Mouse (Mus musculus): ENCODE measurements around the gene Fam181a. TPM values are rescaled to one million over a fixed set of nuclear protein-coding genes. Genes with fewer than 3 reads are reported as not detected.
A peak's percentile ranks its signal among the peaks of the same experiment; 100 is the strongest.

Gene Fam181a
- polyA plus RNA-seq (2015; fragmentation: Nextera tagmentation; extraction: Ambion mirVana): 0.34 TPM in 1 of 2 replicates, not detected in the other

DNA sequence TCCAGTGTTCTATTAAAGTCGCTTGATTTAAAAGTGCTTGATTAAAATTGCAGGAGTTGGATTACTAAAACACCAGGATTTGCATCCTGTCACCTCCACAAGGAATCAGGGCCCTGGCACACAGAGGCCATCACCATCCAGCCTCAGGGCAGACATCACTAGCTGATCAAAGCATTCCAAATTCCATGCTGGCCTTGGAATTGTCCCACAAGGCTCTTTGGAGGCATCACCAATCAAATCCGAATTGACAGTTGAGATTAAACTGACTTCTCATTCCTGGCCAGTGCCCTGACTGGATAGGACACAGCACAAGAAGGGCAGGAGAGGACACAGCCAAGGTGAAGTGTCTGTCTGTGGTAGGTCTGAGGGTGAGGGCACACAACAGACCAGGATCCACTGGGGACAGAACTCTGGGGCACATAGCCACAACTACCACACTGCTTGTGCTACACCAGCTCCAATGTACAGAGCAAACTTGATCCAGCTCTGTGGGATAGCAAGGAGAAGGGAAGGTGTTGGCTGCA is at the start of gene Fam181a:
TSS of gene Fam181a (plus strand) at position 232 of the 524 bp plus-strand sequence.
- WGBS: 67% methylated on average over 2 of the region's 2 CpGs
- Histone ChIP-seq H3K36me3 (no peaks in the 10 kb centered on the region), H3K27me3 (peaks cover 15% of the 10 kb centered on the region; the same call in 1 of the 2 replicates), H3K9me3 (no peaks in the 10 kb centered on the region), H3K27ac (no peak within 1 kb of the TSS), H3K4me2 (no peak within 1 kb of the TSS), H3K9ac (no peak within 1 kb of the TSS), H3K4me1 (peaks cover 8% of the 10 kb centered on the region; the same call in 1 of the 2 replicates), H3K4me3 (no peak within 1 kb of the TSS)
- ATAC-seq (ENCODE audit: borderline replicate concordance, extremely low read depth, low FRiP score, low TSS enrichment): no peak

DNA sequence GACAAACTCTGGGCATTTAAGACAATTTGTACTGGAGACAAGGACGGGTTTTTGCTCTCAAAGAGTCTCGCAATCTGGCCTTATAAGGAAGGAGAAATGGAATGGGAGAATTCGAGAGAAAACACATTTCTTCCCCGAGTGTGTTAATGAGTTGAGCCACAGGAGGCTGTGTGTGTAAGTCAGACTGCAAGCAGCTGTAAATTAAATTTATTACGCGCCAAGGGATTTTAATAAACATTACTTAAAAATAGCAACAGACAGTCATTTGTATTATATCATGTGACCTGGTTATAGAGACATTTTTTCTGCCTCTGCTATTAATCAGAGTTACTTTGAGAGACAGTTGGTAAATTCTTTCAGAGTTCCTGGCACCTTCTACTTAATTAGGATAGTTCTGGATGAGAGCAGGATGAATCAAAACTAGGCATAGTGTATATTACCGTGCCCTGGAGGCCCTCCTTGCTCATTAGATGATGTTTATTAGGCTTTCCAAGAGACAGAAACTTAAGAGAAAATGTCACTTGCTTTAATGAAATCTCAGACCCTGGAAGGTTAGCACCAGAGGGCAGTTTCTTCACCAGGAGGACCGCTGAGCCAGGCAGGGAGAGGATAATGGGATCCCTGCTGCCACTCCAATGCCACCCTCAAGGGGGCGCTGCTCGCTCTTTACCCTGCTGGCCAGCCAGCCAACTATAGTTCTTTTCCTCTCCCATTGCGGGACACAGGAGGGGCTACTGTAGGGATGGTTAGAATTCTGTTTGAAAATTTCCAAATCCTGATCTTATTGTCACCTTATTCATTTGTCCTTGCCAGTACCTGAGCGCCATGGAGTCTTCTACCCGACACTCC is 48.5 kb upstream of the Fam181a start:
- Histone ChIP-seq H3K27me3 (no peaks in the 10 kb centered on the region), H3K4me2 (no peak overlapping the region), H3K27ac (no peak overlapping the region), H3K4me3 (no peak overlapping the region), H3K4me1 (no peaks in the 10 kb centered on the region), H3K9me3 (no peaks in the 10 kb centered on the region), H3K9ac (no peak overlapping the region), H3K36me3 (no peaks in the 10 kb centered on the region)
- WGBS: 55% methylated on average over 13 of the region's 13 CpGs
- no peak for ATAC-seq (ENCODE audit: borderline replicate concordance, extremely low read depth, low FRiP score, low TSS enrichment)

DNA sequence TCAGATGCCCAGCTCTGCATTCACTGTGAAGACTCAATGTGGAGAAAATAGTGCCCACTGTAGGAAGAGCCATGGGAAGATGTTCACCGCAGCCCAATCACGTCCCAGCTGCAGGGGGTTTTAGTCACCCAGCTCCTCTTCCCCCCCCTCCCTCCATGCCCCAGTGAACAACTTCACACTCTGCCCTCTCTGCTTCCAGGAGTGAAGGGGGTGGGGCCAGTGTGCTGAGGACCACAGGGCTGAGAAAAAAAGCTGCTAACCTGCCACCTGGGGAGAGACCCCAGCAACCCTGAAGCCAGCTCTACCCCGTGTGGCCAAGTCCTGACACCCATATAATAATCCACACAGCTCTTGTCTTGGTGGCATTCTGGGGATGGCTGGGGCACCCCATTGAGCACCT is 44.2 kb upstream of the Fam181a start:
- Histone ChIP-seq H3K4me1 (no peaks in the 10 kb centered on the region), H3K4me3 (no peak overlapping the region), H3K27ac (no peak overlapping the region), H3K36me3 (no peaks in the 10 kb centered on the region), H3K9me3 (no peaks in the 10 kb centered on the region), H3K4me2 (no peak overlapping the region), H3K27me3 (no peaks in the 10 kb centered on the region), H3K9ac (no peak overlapping the region)
- 31% methylated on average over 3 of the region's 3 CpGs for WGBS
- ATAC-seq (ENCODE audit: borderline replicate concordance, extremely low read depth, low FRiP score, low TSS enrichment): no peak

DNA sequence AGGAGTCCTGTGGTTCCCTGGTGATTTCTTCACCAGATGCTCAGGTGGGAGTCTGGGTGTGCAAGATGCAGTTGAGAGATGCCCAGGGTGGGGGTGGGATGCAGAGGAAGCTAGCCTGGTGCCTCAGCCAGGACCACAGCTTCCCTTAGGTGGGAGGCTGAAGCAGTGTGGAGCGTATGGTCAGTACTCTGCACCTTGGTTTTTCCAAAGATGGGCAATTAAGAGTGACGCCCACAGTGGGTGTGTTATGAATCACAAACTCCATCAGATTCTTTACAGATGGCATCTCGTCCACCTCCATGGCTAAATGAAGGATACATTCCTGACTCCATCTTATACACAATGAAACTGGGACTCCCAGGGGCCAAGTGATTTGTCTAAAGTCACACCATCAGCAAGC is 38.6 kb upstream of the Fam181a start:
- Histone ChIP-seq H3K27me3 (no peaks in the 10 kb centered on the region), H3K4me1 (no peaks in the 10 kb centered on the region), H3K27ac (no peak overlapping the region), H3K4me2 (no peak overlapping the region), H3K9me3 (no peaks in the 10 kb centered on the region), H3K4me3 (no peak overlapping the region), H3K36me3 (no peaks in the 10 kb centered on the region), H3K9ac (no peak overlapping the region)
- no peak for ATAC-seq (ENCODE audit: borderline replicate concordance, extremely low read depth, low FRiP score, low TSS enrichment)
- WGBS: 82% methylated on average over 3 of the region's 3 CpGs

DNA sequence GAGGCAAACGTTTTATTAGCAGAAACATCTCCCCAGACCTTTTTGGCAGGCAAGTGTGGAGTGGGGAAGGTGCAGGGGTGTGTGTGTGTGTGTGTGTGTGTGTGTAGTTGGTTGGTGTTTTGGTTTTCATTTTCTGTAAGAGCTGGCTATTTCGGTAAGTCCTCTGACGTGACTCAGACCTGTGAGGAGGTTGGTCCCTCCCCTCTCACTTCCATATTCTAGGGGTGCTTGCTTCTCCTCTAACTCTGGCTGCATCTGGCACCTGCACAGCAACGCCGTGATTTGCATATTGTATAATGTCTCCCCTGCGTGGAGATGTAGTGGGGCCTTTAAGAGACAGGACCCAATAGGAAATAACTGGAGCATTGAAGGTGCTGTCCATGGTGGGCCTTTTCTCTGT is 37.7 kb upstream of the Fam181a start:
- ATAC-seq (ENCODE audit: borderline replicate concordance, extremely low read depth, low FRiP score, low TSS enrichment): no peak
- Histone ChIP-seq H3K9me3 (no peaks in the 10 kb centered on the region), H3K27me3 (no peaks in the 10 kb centered on the region), H3K9ac (no peak overlapping the region), H3K36me3 (no peaks in the 10 kb centered on the region), H3K27ac (no peak overlapping the region), H3K4me3 (no peak overlapping the region), H3K4me1 (no peaks in the 10 kb centered on the region), H3K4me2 (no peak overlapping the region)
- WGBS: 56% methylated on average over 6 of the region's 6 CpGs

DNA sequence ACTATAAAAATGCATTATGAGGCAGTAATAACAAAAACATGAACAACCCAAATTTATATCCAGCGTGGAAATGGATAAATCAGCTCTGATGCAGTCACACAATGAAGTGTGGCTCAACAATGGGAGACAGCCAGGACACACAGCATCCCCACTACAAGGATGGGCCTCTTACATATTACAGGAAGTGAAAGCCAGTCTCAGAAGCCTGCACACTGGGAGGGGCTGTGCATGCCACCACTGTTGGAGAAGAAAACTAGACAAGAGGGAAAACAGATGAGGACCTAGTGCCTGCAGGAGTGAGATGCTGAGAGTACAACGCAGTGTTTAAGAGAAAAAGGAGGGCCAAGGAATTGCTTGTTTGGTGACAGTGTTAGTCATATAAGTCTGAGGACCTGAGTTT is 37.0 kb upstream of the Fam181a start:
- Histone ChIP-seq H3K4me3 (no peak overlapping the region), H3K36me3 (no peaks in the 10 kb centered on the region), H3K9me3 (no peaks in the 10 kb centered on the region), H3K9ac (no peak overlapping the region), H3K27me3 (no peaks in the 10 kb centered on the region), H3K4me1 (no peaks in the 10 kb centered on the region), H3K27ac (no peak overlapping the region), H3K4me2 (no peak overlapping the region)
- ATAC-seq (ENCODE audit: borderline replicate concordance, extremely low read depth, low FRiP score, low TSS enrichment): no peak
- 86% methylated on average over 2 of the region's 2 CpGs for WGBS

DNA sequence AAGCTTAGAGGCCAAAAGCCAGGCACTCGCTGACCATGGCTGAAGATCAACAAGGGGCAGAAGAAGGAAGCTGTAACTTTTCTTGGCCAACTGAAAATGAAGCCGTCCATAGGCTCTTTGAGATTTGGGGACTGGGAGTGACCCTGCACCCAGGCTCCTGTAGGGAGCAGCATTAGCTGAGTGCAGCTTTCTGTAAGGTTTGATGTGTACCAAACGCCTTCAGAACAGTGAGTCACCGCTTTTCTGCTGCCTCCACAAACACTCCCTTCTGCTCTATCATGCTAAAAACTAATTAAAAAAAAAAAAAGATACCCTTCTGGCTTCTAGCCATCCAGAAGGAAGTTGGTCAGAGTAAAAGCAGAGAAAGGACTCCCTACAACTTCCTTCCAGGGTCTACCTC is 34.4 kb upstream of the Fam181a start:
- H3K36me3 ChIP-seq: no peaks in the 10 kb centered on the region
- no peaks in the 10 kb centered on the region for H3K9me3 ChIP-seq
- no peak overlapping the region for H3K9ac ChIP-seq
- no peak for ATAC-seq (ENCODE audit: borderline replicate concordance, extremely low read depth, low FRiP score, low TSS enrichment)
- no peak overlapping the region for H3K4me2 ChIP-seq
- H3K4me1 ChIP-seq: no peaks in the 10 kb centered on the region
- 72% methylated on average over 4 of the region's 4 CpGs for WGBS
- no peaks in the 10 kb centered on the region for H3K27me3 ChIP-seq
- no peak overlapping the region for H3K4me3 ChIP-seq
- H3K27ac ChIP-seq: no peak overlapping the region

DNA sequence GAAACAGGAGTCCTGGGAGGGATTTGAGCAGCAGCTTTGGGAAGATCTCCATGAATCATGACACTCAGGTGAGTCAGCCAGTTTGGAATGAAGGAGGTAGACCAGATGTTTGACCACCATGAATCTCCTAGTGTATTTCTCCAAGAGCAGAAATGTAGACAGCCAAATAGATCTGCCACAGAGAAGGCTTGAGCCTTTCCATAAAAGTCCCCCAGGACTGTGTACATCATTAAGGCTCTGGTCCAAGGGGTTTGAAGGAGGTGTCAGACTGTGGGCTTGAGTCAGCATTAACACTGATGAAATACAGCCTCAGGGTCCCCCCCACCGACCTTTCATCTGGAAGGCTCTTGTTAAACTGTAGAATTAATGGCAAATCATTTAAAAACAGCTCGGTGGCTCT is 29.3 kb upstream of the Fam181a start:
- Histone ChIP-seq H3K9ac (no peak overlapping the region), H3K27ac (no peak overlapping the region), H3K36me3 (no peaks in the 10 kb centered on the region), H3K4me2 (no peak overlapping the region), H3K27me3 (no peaks in the 10 kb centered on the region), H3K4me1 (no peaks in the 10 kb centered on the region), H3K4me3 (no peak overlapping the region), H3K9me3 (no peaks in the 10 kb centered on the region)
- 40% methylated on average over 2 of the region's 2 CpGs for WGBS
- peak; percentile 19; the same call in 1 of the 2 replicates for ATAC-seq (ENCODE audit: borderline replicate concordance, extremely low read depth, low FRiP score, low TSS enrichment)

DNA sequence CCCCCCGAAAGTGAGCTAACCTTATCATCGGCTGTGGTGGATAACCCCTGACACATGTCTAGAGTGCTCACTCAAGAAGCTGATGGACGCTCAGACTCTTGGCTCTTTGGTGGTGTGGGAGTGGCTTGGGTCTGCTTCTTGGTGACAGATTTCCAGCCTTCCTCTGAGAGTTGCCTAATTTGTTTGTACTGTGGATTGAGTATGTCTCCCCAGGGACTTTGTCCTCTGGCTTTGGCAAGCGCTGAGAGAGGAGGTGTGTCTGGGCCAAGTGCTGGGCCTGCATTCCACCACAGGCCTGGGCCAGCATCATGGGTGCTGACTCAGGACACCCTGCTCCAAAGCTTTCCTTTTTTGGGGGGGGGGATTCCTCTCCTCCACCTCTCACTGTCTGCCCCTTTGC is 28.9 kb upstream of the Fam181a start:
- H3K4me1 ChIP-seq: no peaks in the 10 kb centered on the region
- 21% methylated on average over 4 of the region's 4 CpGs for WGBS

DNA sequence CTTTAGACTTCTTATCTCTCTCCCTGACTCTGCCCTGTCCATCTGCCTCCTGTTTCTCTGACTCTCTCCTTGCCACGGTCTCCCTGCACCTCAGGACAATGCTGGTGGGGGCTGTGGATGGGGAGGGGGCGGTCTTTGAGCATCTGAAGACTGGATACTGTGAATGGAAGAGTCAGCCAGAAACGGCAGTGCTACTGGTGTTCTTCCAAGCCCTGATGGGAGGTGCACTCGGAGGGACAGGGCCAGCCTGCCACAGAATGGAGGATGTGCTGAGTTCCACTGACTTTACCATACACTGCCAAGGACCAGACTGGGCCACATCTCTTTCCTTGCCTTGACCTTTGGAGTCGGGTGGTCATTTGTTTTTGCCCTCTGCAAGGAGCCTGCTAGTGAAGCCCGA is 27.8 kb upstream of the Fam181a start:
- WGBS: 51% methylated on average over 6 of the region's 6 CpGs
- no peaks in the 10 kb centered on the region for H3K9me3 ChIP-seq
- no peak for ATAC-seq (ENCODE audit: borderline replicate concordance, extremely low read depth, low FRiP score, low TSS enrichment)
- H3K27ac ChIP-seq: no peak overlapping the region
- H3K4me2 ChIP-seq: no peak overlapping the region
- H3K9ac ChIP-seq: no peak overlapping the region
- no peaks in the 10 kb centered on the region for H3K36me3 ChIP-seq
- no peaks in the 10 kb centered on the region for H3K4me1 ChIP-seq
- H3K4me3 ChIP-seq: no peak overlapping the region
- H3K27me3 ChIP-seq: no peaks in the 10 kb centered on the region

More for the DNA sequence above, 28.9 kb upstream of the Fam181a start:
- Histone ChIP-seq H3K27me3 (no peaks in the 10 kb centered on the region), H3K4me3 (no peak overlapping the region), H3K9ac (no peak overlapping the region), H3K9me3 (no peaks in the 10 kb centered on the region), H3K27ac (no peak overlapping the region), H3K36me3 (no peaks in the 10 kb centered on the region), H3K4me2 (no peak overlapping the region)
- ATAC-seq (ENCODE audit: borderline replicate concordance, extremely low read depth, low FRiP score, low TSS enrichment): peak; percentile 69; the same call in 1 of the 2 replicates

DNA sequence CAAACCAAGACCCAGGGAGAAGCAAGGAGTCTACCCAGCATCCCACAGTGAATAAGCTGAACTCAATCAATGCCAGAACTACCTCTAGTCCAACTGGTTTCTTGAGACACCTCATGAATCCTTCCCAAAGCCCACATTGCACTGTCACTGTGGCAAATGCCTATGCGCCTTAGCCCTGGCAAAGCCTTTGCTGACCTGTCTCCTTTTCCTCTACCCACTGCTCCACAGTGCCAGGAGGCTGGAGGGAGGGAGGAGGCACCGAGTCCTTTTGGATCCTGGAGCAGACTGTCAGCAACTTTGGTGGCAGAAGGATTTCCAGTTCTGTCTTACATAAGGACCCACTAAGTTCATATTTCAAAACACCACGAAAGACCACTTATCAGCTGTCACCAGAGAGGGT is 27.4 kb upstream of the Fam181a start:
- H3K9ac ChIP-seq: no peak overlapping the region
- H3K4me3 ChIP-seq: no peak overlapping the region
- H3K36me3 ChIP-seq: no peaks in the 10 kb centered on the region
- no peak overlapping the region for H3K4me2 ChIP-seq
- ATAC-seq (ENCODE audit: borderline replicate concordance, extremely low read depth, low FRiP score, low TSS enrichment): no peak
- no peaks in the 10 kb centered on the region for H3K9me3 ChIP-seq
- no peaks in the 10 kb centered on the region for H3K4me1 ChIP-seq
- no peaks in the 10 kb centered on the region for H3K27me3 ChIP-seq
- WGBS: 76% methylated on average over 3 of the region's 3 CpGs
- no peak overlapping the region for H3K27ac ChIP-seq

DNA sequence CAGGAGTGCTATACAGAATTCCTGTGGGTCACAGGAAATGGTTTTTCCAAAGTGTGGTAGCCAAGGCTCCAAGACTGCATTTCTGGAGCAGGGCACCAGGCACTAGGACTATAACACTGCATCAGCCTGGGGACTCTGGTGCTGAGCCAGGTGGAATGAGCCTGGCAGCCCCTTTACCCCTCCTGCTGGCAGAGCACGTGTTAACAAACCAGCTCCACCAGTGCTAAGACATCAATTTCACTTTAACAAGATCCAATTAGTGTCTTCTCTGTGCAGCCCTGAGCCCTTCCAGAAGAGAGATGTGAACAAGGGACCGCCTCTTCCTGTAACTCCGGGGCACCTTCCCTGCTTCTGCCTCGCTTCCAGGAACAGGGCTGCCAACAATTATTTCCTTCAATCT is 23.5 kb upstream of the Fam181a start:
- ATAC-seq (ENCODE audit: borderline replicate concordance, extremely low read depth, low FRiP score, low TSS enrichment): no peak
- Histone ChIP-seq H3K9ac (no peak overlapping the region), H3K4me2 (no peak overlapping the region), H3K4me1 (no peaks in the 10 kb centered on the region), H3K4me3 (no peak overlapping the region), H3K36me3 (no peaks in the 10 kb centered on the region), H3K27ac (no peak overlapping the region), H3K27me3 (no peaks in the 10 kb centered on the region), H3K9me3 (no peaks in the 10 kb centered on the region)
- 64% methylated on average over 4 of the region's 4 CpGs for WGBS

Data from lung, embryonic 15.5 days (tissue).